Mouse (Mus musculus) limb, embryonic 10.5 days (tissue): ENCODE results near the gene Scaf8. TPM values are rescaled to one million over a fixed set of nuclear protein-coding genes. Genes with fewer than 3 reads are reported as not detected.
A peak's percentile ranks its signal among the peaks of the same experiment; 100 is the strongest.
"Not testable (repeated sequence)": the region's sequence is repeated elsewhere in the genome, so short reads cannot be mapped to it uniquely, and the experiment has no call there.

Source experiments
- DNase-seq: peaks from one replicate; pipeline ENCODE4 v3.0.0-alpha.2; 2017; ENCODE audit warnings: low spot score
- H3K27ac ChIP-seq: fragments of 300-500 bp; sonication (generic); 2 replicates; pipeline ENCODE4 v1.5.1; 2016; ENCODE audit warnings: mild to moderate bottlenecking
- H3K27me3 ChIP-seq: fragments of 300-500 bp; sonication (generic); 2 replicates; pipeline ENCODE4 v1.6.1; 2016; ENCODE audit warnings: low read depth, mild to moderate bottlenecking; ENCODE audit not compliant: poor library complexity, severe bottlenecking
- H3K36me3 ChIP-seq: fragments of 300-500 bp; sonication (generic); 2 replicates; pipeline ENCODE4 v1.6.1; 2016; ENCODE audit warnings: mild to moderate bottlenecking, moderate library complexity
- H3K4me1 ChIP-seq: fragments of 300-500 bp; sonication (generic); 2 replicates; pipeline ENCODE4 v1.6.1; 2016
- H3K4me3 ChIP-seq: fragments of 300-500 bp; sonication (generic); 2 replicates; pipeline ENCODE4 v1.5.1; 2016; ENCODE audit warnings: mild to moderate bottlenecking, moderate library complexity
- H3K9me3 ChIP-seq: fragments of 300-500 bp; sonication (generic); replicated peaks from 2 replicates; pipeline ENCODE4 v1.6.1; 2016; ENCODE audit warnings: mild to moderate bottlenecking
- WGBS: fragments of 180-500 bp; shearing (Covaris S2); methylation state at CpG from one replicate; pipeline ENCODE4 v1.1.7; 2016; 5-methylcytosine and 5-hydroxymethylcytosine counted together
- polyA plus RNA-seq: library from polyadenylated mRNA; unstranded; fragments of >200 nt; fragmentation: Nextera tagmentation; extraction: Ambion mirVana; gene quantifications from 2 replicates; pipeline ENCODE4 v1.2.1, GENCODE M21; 2016

Scaf8 gene
- polyA plus RNA-seq = 23.1 and 27.1 TPM in 2 replicates

- H3K4me1 ChIP-seq = peaks cover 9% of the 10 kb centered on the region
- peak; percentile 94 for DNase-seq
- no peaks in the 10 kb centered on the region for H3K27me3 ChIP-seq
- under 1% methylated on average over 91 of the region's 91 CpGs for WGBS
- peak within 1 kb of the TSS; percentile 98 for H3K27ac ChIP-seq
- no peaks in the 10 kb centered on the region for H3K9me3 ChIP-seq
- H3K36me3 ChIP-seq = peaks cover 29% of the 10 kb centered on the region
- peak within 1 kb of the TSS; percentile 87 for H3K4me3 ChIP-seq
Measured at GRCm38 (mm10) chr17:3114720-3115379, at the start of gene Scaf8. Gene Scaf8 (plus strand): TSS chr17:3114972.

GRCm38 (mm10) chr17:3075166-3075872, 39.5 kb upstream of the Scaf8 start:
- Histone ChIP-seq H3K4me1 (no peaks in the 10 kb centered on the region), H3K36me3 (peaks cover 71% of the 10 kb centered on the region), H3K27ac (no peak overlapping the region), H3K27me3 (no peaks in the 10 kb centered on the region), H3K4me3 (no peak overlapping the region), H3K9me3 (peaks cover 10% of the 10 kb centered on the region; the same call in 1 of the 2 replicates)
- 94% methylated on average over 9 of the region's 9 CpGs for WGBS
- DNase-seq = no peak

DNA sequence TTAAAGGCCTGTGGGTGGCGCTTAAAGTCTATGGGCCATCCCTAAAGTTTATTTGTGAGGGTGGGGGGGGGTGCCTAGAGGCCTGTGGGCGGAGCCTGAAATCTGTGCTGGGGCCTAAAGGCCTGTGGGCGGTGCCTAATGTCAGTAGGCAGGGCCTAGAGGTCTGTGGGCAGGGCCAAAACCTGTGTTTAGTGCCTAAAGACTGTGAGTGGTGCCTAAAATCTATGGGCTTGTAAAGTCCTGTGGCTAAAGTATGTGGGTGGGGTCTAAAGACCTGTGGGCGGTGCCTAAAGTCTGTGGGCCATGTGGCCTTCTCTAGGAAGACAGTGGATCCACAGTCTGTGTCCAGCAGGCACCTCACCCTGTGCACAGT, 38.9 kb upstream of the Scaf8 start:
- no peaks in the 10 kb centered on the region for H3K27me3 ChIP-seq
- H3K27ac ChIP-seq = no peak overlapping the region
- no peak overlapping the region for H3K4me3 ChIP-seq
- WGBS = 93% methylated on average over 4 of the region's 4 CpGs
- no peak for DNase-seq
- H3K9me3 ChIP-seq = peaks cover 6% of the 10 kb centered on the region; the same call in 1 of the 2 replicates
- peaks cover 65% of the 10 kb centered on the region for H3K36me3 ChIP-seq
- H3K4me1 ChIP-seq = no peaks in the 10 kb centered on the region

GRCm38 (mm10) chr17:3077936-3078335, 36.8 kb upstream of the Scaf8 start:
- peaks cover 45% of the 10 kb centered on the region for H3K36me3 ChIP-seq
- H3K4me1 ChIP-seq, H3K4me3 ChIP-seq, H3K9me3 ChIP-seq, H3K27ac ChIP-seq, H3K27me3 ChIP-seq, DNase-seq: not testable (repeated sequence)
- 95% methylated on average over 9 of the region's 9 CpGs for WGBS

DNA sequence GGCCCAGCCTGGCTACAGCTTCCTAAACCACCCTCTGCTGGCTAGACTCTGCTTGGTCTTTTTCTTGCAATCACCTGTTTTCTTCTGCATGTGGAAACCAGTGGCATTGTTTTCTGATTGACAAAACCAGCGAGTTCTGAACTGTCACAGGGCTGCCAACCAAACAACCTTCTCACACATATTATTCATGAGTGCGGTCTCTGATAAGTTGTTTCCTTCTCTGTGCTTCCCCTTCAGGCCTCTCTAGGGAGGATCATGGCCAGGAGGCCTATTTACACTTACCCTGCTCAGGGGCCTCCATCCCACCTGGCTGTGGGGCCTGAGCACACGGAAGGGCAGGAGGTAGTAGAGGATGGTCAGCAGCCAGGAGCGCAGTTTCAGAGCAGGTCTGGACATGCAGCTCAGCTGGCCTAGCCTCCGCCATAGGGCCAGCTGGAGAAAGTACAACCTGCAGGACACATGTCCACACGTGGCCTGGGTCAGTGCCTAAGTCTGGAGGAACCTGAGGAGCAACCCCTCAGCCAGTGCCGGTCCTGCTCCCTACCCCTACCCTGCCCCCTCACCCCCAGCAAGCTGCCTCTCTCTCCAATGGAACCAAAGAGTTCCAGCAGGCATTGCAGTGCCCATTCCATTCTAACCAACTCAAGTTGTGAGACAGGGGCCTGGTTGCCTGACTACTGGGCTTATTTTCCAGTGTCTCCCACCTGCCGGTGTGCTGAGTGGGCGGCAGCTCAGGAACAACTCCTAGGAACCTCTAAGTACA, 34.0 kb upstream of the Scaf8 start:
- not testable (repeated sequence) for H3K27ac ChIP-seq, H3K27me3 ChIP-seq, DNase-seq, H3K4me1 ChIP-seq, H3K4me3 ChIP-seq, H3K9me3 ChIP-seq
- peaks cover 16% of the 10 kb centered on the region for H3K36me3 ChIP-seq
- 84% methylated on average over 7 of the region's 9 CpGs for WGBS

DNA sequence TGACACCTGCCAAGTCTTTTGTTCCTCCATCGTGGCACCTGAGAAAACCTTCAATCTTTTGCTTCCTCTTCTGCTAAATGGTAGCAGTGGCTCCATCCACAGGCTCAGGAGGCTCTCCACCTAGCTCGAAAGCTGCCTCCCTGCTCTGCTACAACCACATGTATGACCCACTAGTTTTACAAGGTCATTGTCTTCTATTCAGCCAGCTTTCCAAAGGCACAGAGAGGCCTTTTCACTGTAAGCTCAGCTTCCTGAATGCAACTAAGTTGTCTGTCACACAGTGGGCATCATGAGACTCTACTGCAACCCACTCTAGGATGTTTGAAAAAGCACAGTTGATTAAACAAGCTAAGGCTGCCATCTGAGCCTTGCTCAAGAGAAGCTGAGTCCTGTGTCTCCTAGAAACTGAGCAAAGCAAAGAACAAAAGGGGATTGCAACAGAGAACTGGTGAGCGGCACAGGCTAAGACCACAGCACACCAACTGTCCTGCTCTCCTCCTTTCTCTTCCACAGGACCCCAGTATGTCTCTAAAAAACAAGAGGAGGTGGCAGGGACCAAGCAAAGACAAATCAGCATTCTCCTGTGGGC, 33.2 kb upstream of the Scaf8 start:
- not testable (repeated sequence) for H3K27me3 ChIP-seq, H3K9me3 ChIP-seq, H3K27ac ChIP-seq, DNase-seq, H3K36me3 ChIP-seq, H3K4me3 ChIP-seq, H3K4me1 ChIP-seq
- whole genome bisulfite sequencing = 84% methylated on average over 3 of the region's 3 CpGs

- H3K27me3 ChIP-seq, H3K27ac ChIP-seq, H3K4me1 ChIP-seq, H3K9me3 ChIP-seq, H3K36me3 ChIP-seq, H3K4me3 ChIP-seq: not testable (repeated sequence)
- DNase-seq = peak; percentile 58
- 88% methylated on average over 7 of the region's 9 CpGs for WGBS
Measured at GRCm38 (mm10) chr17:3082125-3082755, 32.5 kb upstream of the Scaf8 start.

DNA sequence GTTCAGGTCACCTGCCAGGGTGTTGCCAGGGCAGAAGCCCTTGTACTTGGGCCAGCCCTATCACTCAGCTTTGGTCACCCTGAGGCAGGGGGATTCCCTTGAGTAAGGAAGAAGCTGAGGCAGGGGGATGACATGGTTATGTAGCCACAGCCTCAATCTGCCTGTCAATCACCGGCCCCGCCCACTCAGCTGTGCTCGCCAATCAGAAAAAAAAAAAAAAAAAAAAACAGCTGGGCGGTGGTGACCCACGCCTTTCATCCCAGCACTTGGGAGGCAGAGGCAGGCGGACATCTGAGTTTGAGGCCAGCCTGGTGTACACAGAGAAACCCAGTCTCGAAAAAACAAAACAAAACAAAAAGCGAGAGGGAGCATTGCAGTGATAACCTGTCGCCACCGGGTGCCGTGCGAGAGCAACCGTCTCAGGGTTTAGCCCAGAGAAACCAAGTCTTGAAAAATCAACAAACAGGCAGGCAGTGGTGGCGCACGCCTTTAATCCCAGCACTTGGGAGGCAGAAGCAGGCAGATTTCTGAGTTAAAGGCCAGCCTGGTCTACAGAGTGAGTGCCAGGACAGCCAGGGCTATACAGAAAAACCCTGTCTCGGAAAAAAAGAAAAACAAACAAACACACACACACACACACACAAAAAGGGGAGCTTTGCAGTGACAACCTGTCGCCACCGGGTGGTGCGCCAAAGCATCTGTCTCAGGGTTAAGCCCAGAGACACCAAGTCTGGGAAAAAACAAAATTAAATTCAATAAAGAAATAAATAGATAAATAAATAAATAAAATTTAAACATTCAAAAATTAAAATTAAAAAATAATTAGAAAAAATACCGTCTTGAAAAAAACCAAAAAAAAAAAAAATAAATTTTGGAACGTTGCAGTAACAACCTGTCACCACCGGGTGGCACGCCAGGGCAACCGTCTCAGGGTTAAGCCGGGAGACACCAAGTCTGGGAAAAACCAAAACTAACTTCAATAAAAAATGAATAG, 31.7 kb upstream of the Scaf8 start:
- H3K27me3 ChIP-seq, DNase-seq, H3K27ac ChIP-seq, H3K9me3 ChIP-seq, H3K36me3 ChIP-seq, H3K4me1 ChIP-seq: not testable (repeated sequence)
- H3K4me3 ChIP-seq = peak overlapping the region; percentile 58
- WGBS = 4% methylated on average over 25 of the region's 25 CpGs

DNA sequence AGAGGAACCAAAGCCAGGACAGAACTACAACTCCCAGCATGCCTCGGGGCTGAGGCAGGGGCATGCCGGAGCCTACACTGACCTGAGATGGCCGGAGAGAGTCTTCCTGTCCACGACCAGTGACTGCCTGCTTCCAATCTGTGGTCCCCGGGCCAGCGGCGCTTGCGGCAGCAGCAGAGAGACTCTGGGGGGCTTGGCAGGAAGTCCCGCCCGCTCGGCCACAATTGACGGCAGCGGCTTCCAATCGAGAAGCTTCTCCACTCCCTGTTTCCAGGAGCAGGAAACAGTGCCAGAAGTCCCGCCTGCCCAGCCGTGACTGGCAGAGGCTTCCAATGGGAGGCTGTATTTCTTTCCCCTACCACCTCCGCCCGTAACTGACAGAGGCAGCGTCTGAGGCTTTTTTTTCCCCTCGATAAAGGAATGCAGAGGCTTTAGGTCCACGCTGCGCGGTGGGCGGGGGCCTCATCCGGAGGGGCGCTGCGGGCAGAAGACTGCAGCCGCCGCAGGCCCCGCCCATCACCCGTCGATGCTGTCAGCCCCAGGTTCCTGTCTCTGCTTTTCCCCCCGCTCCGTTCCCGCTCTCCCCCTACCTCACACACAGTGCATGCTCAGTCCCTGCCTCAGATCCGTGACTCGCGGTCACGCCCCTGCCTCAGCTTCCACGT, 30.8 kb upstream of the Scaf8 start:
- no peaks in the 10 kb centered on the region for H3K4me1 ChIP-seq
- WGBS = under 1% methylated on average over 40 of the region's 40 CpGs
- DNase-seq = peak; percentile 91

GRCm38 (mm10) chr17:3084551-3084930, 30.2 kb upstream of the Scaf8 start:
- Histone ChIP-seq H3K27me3 (no peaks in the 10 kb centered on the region), H3K4me1 (no peaks in the 10 kb centered on the region), H3K36me3 (no peaks in the 10 kb centered on the region), H3K4me3 (peak overlapping the region; percentile 58), H3K27ac (peak overlapping the region; percentile 81), H3K9me3 (peaks cover 2% of the 10 kb centered on the region)
- DNase-seq = peak; percentile 87
- under 1% methylated on average over 31 of the region's 31 CpGs for WGBS

More for the DNA sequence above, 30.8 kb upstream of the Scaf8 start:
- peaks cover 2% of the 10 kb centered on the region for H3K9me3 ChIP-seq
- peaks cover under 1% of the 10 kb centered on the region; the same call in 1 of the 2 replicates for H3K36me3 ChIP-seq
- H3K27ac ChIP-seq = peak overlapping the region; percentile 81
- no peaks in the 10 kb centered on the region for H3K27me3 ChIP-seq
- H3K4me3 ChIP-seq = peak overlapping the region; percentile 58

DNA sequence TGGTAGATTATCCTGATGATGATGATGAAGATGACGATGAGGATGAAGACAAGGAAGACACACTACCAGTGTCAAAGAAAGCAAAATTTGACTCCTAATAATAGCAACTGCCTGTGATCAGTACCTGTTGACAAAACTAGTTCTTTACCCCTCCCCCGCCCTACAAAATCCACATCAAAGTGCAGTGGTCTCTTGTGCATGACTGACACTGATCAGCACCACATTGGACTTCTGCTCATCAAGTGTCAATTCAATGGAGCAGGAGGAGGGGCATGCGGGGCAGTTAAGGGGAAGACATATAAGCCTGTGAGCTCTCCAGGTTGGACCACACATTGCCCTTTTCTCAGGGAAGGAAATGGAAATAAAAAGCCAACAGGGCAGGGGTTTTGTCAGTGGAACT, 29.6 kb upstream of the Scaf8 start:
- no peak for DNase-seq
- 62% methylated on average over 3 of the region's 3 CpGs for WGBS
- H3K36me3 ChIP-seq = no peaks in the 10 kb centered on the region
- H3K27me3 ChIP-seq = no peaks in the 10 kb centered on the region
- no peaks in the 10 kb centered on the region for H3K4me1 ChIP-seq
- H3K4me3 ChIP-seq = peak overlapping the region; percentile 58
- H3K27ac ChIP-seq = 0 out of 2 replicates have a peak overlapping the region, but pooled peaks have one; percentile 81
- peaks cover 2% of the 10 kb centered on the region for H3K9me3 ChIP-seq
